Mouse (Mus musculus): ENCODE data around the gene Rsad1. TPM values are rescaled to one million over a fixed set of nuclear protein-coding genes. Genes with fewer than 3 reads are reported as not detected.

Rsad1 gene
- 10 to 100 TPM; 12.2 to 16.7 TPM for total RNA-seq (2021)
- long read RNA-seq, experiment 1, full-length matches to known transcripts = 2 of 8 reads
- long read RNA-seq, experiment 1, partial matches to known transcripts = 1 of 8 reads
- long read RNA-seq, experiment 1, other reads (novel, unspliced or antisense) = 5 of 8 reads
- long read RNA-seq, experiment 2, full-length matches to known transcripts = 4 of 16 reads
- long read RNA-seq, experiment 2, partial matches to known transcripts = 4 of 16 reads
- long read RNA-seq, experiment 2, other reads (novel, unspliced or antisense) = 8 of 16 reads

GRCm38 (mm10) chr11:94548888-94549690, at the start of gene Rsad1:
Gene Rsad1 (minus strand): TSS chr11:94549255.
- peak; percentile 96 to 98 for DNase-seq (ENCODE audit: low spot score in 2 of 2)

- no peak for DNase-seq (ENCODE audit: low spot score in 2 of 2)
Observed at GRCm38 (mm10) chr11:94598437-94599120, 49.5 kb upstream of the Rsad1 start.

GRCm38 (mm10) chr11:94597319-94597718, 48.3 kb upstream of the Rsad1 start:
- DNase-seq (ENCODE audit: low spot score in 2 of 2) = peak; percentile 67 to 75

- no peak for DNase-seq (ENCODE audit: low spot score in 2 of 2)
Observed at GRCm38 (mm10) chr11:94596311-94596852, 47.3 kb upstream of the Rsad1 start.

GRCm38 (mm10) chr11:94587511-94587910, 38.5 kb upstream of the Rsad1 start:
- DNase-seq (ENCODE audit: low spot score in 2 of 2) = no peak

GRCm38 (mm10) chr11:94585091-94585490, 36.0 kb upstream of the Rsad1 start:
- DNase-seq (ENCODE audit: low spot score in 2 of 2) = no peak

- DNase-seq (ENCODE audit: low spot score in 2 of 2) = no peak
Observed at GRCm38 (mm10) chr11:94580111-94580740, 31.2 kb upstream of the Rsad1 start.

GRCm38 (mm10) chr11:94576361-94576760, 27.3 kb upstream of the Rsad1 start:
- DNase-seq (ENCODE audit: low spot score in 2 of 2) = no peak

GRCm38 (mm10) chr11:94575036-94575435, 26.0 kb upstream of the Rsad1 start:
- DNase-seq (ENCODE audit: low spot score in 2 of 2) = no peak

GRCm38 (mm10) chr11:94574560-94574959, 25.5 kb upstream of the Rsad1 start:
- DNase-seq (ENCODE audit: low spot score in 2 of 2) = no peak

GRCm38 (mm10) chr11:94571850-94572249, 22.8 kb upstream of the Rsad1 start:
- DNase-seq (ENCODE audit: low spot score in 2 of 2) = no peak

GRCm38 (mm10) chr11:94570612-94571011, 21.6 kb upstream of the Rsad1 start:
- no peak for DNase-seq (ENCODE audit: low spot score in 2 of 2)

GRCm38 (mm10) chr11:94567326-94567725, 18.3 kb upstream of the Rsad1 start:
- DNase-seq (ENCODE audit: low spot score in 2 of 2) = no peak

GRCm38 (mm10) chr11:94566534-94566933, 17.5 kb upstream of the Rsad1 start:
- DNase-seq (ENCODE audit: low spot score in 2 of 2) = no peak

GRCm38 (mm10) chr11:94565151-94565479, 16.1 kb upstream of the Rsad1 start:
- no peak for DNase-seq (ENCODE audit: low spot score in 2 of 2)

- DNase-seq (ENCODE audit: low spot score in 2 of 2) = peak in 1 of 2 experiments; percentile 47
Observed at GRCm38 (mm10) chr11:94564437-94565150, 15.5 kb upstream of the Rsad1 start, which contains the start of gene Chad. Gene Chad (plus strand): TSS chr11:94565047.

- no peak for DNase-seq (ENCODE audit: low spot score in 2 of 2)
Observed at GRCm38 (mm10) chr11:94563821-94564220, 14.8 kb upstream of the Rsad1 start.

GRCm38 (mm10) chr11:94563383-94563782, 14.3 kb upstream of the Rsad1 start:
- no peak for DNase-seq (ENCODE audit: low spot score in 2 of 2)

- DNase-seq (ENCODE audit: low spot score in 2 of 2) = no peak
Observed at GRCm38 (mm10) chr11:94558226-94558625, 9.2 kb upstream of the Rsad1 start.

GRCm38 (mm10) chr11:94550442-94550744, 1.3 kb upstream of the Rsad1 start:
- no peak for DNase-seq (ENCODE audit: low spot score in 2 of 2)

Measured in adrenal gland, adult 18-20 months (tissue).